Mouse (Mus musculus) ES-E14 (cell line): ENCODE measurements at regions not wholly inside any gene's neighbourhood (a gene's known extent, or its start where the extent isn't known, plus 50 kb on each side); places are given as distances from the start of the nearest gene placed in this dataset.

ENCODE experiments used
- DNase-seq: peaks from one replicate; pipeline ENCODE4 v3.0.0-alpha.2; 2013; ENCODE audit warnings: low read depth, low spot score
- H3K27ac ChIP-seq: 2 replicates; pipeline ENCODE4 v1.5.1; 2012; ENCODE audit warnings: low read depth, mild to moderate bottlenecking, low read length, moderate library complexity, mixed read lengths; ENCODE audit not compliant: poor library complexity, insufficient read depth, severe bottlenecking
- H3K36me3 ChIP-seq: 2 replicates; pipeline ENCODE4 v1.6.1; 2012; ENCODE audit warnings: mild to moderate bottlenecking, low read length, moderate library complexity, mixed read lengths; ENCODE audit not compliant: control insufficient read depth, poor library complexity, insufficient read depth, severe bottlenecking
- H3K4me1 ChIP-seq, 2 experiments: fragments of 150-350 bp in 1 of 2; sonication (generic) in 1 of 2; 2 replicates each; pipeline ENCODE4 v1.6.1; 2012; ENCODE audit warnings: low read length in 2 of 2, mild to moderate bottlenecking in 1 of 2, mixed read lengths in 1 of 2; ENCODE audit not compliant: control insufficient read depth in 2 of 2, insufficient read depth in 2 of 2, poor library complexity in 1 of 2
- H3K4me3 ChIP-seq, 2 experiments: fragments of 150-350 bp in 1 of 2; sonication (generic) in 1 of 2; 2 replicates each; pipeline ENCODE4 v1.5.1; 2012; ENCODE audit warnings: low read length in 2 of 2, low read depth in 1 of 2, mild to moderate bottlenecking in 1 of 2, mixed read lengths in 1 of 2; ENCODE audit not compliant: insufficient read depth in 1 of 2, poor library complexity in 1 of 2, severe bottlenecking in 1 of 2
- H3K9ac ChIP-seq: 2 replicates; pipeline ENCODE4 v1.6.1; 2012; ENCODE audit warnings: low read depth, mild to moderate bottlenecking, low read length, mixed read lengths; ENCODE audit not compliant: poor library complexity, insufficient read depth, severe bottlenecking
- H3K9me3 ChIP-seq: fragments of 150-350 bp; sonication (generic); 2 replicates; pipeline ENCODE4 v1.6.1; 2012; ENCODE audit warnings: low read depth, mild to moderate bottlenecking, low read length; ENCODE audit not compliant: control insufficient read depth, insufficient read depth
- CHD2 ChIP-seq: IDR thresholded peaks from 2 replicates; pipeline ENCODE4 v1.6.1; 2014; ENCODE audit warnings: mild to moderate bottlenecking, low read depth, low read length, inconsistent platforms
- HCFC1 ChIP-seq: IDR thresholded peaks from 2 replicates; pipeline ENCODE4 v1.6.1; 2012; ENCODE audit warnings: low read length, inconsistent platforms, borderline replicate concordance; ENCODE audit not compliant: insufficient read depth
- MAFK ChIP-seq: IDR thresholded peaks from 2 replicates; pipeline ENCODE4 v1.6.1; 2014; ENCODE audit warnings: mild to moderate bottlenecking, low read depth, low read length, inconsistent platforms; ENCODE audit not compliant: insufficient read depth
- ZC3H11A ChIP-seq: IDR thresholded peaks from 2 replicates; pipeline ENCODE4 v1.6.1; 2012; ENCODE audit warnings: low read depth, mild to moderate bottlenecking, inconsistent platforms, low read length, borderline replicate concordance
- ZNF384 ChIP-seq: IDR thresholded peaks from 2 replicates; pipeline ENCODE4 v1.6.1; 2012; ENCODE audit warnings: low read depth, low read length, inconsistent platforms
- in situ Hi-C, 2 experiments: fragments of 600-800 bp; cut with MboI; formaldehyde crosslinking; loops; one replicate each; pipeline ENCODE4 v1.15.1; 2025; ENCODE audit warnings: low sequenced_read_pairs in 2 of 2, inconsistent platforms in 1 of 2; ENCODE audit not compliant: unreplicated experiment in 2 of 2

DNA sequence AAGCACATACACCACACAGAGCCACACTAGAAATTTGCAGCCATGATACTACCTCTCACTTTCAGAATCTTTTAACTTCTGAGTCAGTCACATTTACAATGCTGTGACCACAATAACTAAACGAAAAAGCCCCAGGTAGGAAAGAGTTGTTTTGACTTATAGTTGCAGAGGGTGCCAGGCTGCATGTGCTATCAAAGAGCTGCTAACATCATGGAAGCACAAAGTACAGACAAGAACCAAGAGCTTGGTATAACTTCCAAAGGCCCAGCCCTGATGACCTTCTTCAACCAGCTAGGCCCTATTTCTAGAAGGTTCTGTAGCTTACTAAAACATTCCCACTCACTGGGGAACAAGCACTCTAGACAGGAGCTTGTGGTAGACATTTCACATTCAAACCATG lies 314.1 kb upstream of the Plxna2 start:
- Histone ChIP-seq H3K27ac (no peak overlapping the region), H3K9ac (no peak overlapping the region), H3K4me1 (no peaks in the 10 kb centered on the region), H3K9me3 (no peaks in the 10 kb centered on the region), H3K4me3 (no peak overlapping the region), H3K36me3 (no peaks in the 10 kb centered on the region)
- TF ChIP-seq MAFK (no peak), ZC3H11A (no peak), HCFC1 (no peak)
- in situ Hi-C loops = no loop called here
- DNase-seq = no peak

DNA sequence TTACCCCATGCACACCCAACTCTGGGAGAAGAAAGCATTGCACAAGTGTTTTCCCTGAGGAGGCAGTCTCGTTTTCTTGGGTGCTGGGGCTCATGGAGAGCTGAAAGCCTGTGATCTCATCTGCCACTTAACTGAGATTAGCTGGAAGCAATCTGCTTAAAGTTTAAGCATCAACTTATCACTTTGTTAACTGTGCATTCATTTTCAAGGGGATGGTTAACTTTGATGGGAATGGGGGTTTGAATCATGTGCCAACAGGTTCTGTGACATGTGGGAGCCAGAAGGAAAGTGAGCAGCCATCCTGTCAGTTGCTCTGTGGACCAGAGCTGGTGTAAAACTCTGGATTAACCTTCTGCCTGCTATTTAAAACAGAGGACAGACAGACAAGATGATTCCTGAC lies 315.2 kb upstream of the Plxna2 start:
- no peak for DNase-seq
- no peak overlapping the region for H3K9ac ChIP-seq
- no peak overlapping the region for H3K27ac ChIP-seq
- TF ChIP-seq HCFC1 (no peak), MAFK (no peak), CHD2 (no peak), ZNF384 (no peak), ZC3H11A (no peak)
- no peaks in the 10 kb centered on the region for H3K4me1 ChIP-seq
- in situ Hi-C loops = no loop called here
- no peaks in the 10 kb centered on the region for H3K9me3 ChIP-seq
- no peak overlapping the region for H3K4me3 ChIP-seq
- no peaks in the 10 kb centered on the region for H3K36me3 ChIP-seq

DNA sequence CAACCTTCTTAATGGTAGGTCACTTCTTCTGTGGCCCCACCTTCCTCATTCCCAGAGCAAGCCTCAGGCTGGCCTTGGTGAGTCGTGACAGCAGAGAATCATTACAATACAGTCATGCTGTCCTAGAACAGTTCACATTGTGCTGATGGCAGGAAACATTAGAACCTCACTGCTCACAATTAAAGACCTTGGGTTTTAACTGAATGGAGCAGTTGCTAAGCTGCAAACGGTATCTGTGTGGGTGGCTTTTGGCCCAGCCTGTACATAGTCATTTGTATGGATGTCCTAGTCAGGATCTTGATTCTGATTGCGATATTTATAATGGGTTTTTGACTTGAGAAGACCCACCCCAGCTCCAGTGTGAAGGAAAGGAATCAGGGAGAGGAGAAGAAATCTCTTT lies 336.1 kb upstream of the Plxna2 start:
- H3K9ac ChIP-seq = no peak overlapping the region
- H3K4me1 ChIP-seq = no peaks in the 10 kb centered on the region
- H3K4me3 ChIP-seq = no peak overlapping the region
- H3K27ac ChIP-seq = no peak overlapping the region
- no peaks in the 10 kb centered on the region for H3K36me3 ChIP-seq
- in situ Hi-C loops = no loop called here
- TF ChIP-seq HCFC1 (no peak), ZNF384 (no peak), MAFK (no peak), ZC3H11A (no peak), CHD2 (no peak)
- no peak for DNase-seq
- no peaks in the 10 kb centered on the region for H3K9me3 ChIP-seq

DNA sequence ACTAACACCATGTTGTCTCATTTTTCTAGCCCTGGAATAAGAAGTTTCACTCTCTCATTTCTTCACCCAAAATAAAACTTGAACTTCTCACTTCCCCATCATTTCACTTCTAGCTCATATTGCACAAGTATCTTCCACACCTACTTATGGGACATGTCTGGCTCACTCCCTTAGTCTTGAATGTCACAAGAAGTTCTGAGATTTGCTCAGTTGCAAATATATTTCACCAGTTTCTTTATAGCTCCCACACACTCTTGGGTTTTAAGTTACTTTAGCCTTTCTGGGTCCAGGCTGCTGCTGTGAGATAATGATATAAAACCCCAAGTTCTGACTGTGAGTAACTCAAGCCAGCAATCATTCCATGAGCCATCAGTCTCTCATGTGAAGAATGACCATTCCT lies 350.0 kb upstream of the Plxna2 start:
- Histone ChIP-seq H3K27ac (no peak overlapping the region), H3K4me3 (no peak overlapping the region), H3K4me1 (no peaks in the 10 kb centered on the region), H3K36me3 (no peaks in the 10 kb centered on the region), H3K9me3 (no peaks in the 10 kb centered on the region), H3K9ac (no peak overlapping the region)
- in situ Hi-C loops = no loop called here
- TF ChIP-seq ZNF384 (no peak), CHD2 (no peak), ZC3H11A (no peak), MAFK (no peak), HCFC1 (no peak)
- DNase-seq = no peak

DNA sequence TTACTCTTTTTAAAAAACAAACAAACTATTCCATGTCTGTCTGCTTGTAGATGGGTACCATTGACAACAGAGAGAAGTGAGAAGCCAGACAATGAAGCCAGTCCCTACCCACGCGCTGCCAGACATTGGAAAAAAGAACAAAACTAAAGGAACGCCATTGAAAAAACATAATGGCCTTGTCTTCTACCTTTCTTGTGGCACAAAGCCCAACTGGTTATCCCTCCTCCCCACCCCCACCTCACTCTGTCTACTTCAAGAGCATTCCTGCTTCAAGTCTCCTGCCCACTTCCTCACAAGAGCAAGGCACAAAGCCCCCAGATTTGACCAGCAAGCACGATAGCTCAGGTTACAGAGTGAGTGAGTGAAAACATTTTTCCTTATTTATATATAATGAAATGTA lies 355.6 kb upstream of the Plxna2 start:
- Histone ChIP-seq H3K9me3 (no peaks in the 10 kb centered on the region), H3K4me1 (no peaks in the 10 kb centered on the region), H3K27ac (no peak overlapping the region), H3K4me3 (no peak overlapping the region), H3K9ac (no peak overlapping the region), H3K36me3 (no peaks in the 10 kb centered on the region)
- in situ Hi-C loops = no loop called here
- TF ChIP-seq MAFK = no peak
- TF ChIP-seq ZNF384 = no peak
- no peak for TF ChIP-seq CHD2
- TF ChIP-seq HCFC1 = no peak
- TF ChIP-seq ZC3H11A = no peak
- no peak for DNase-seq
